Mouse (Mus musculus): ENCODE results near the gene Gtdc1.
"Not testable (repeated sequence)": the region's sequence is repeated elsewhere in the genome, so short reads cannot be mapped to it uniquely, and the experiment has no call there.

Gene Gtdc1

DNA sequence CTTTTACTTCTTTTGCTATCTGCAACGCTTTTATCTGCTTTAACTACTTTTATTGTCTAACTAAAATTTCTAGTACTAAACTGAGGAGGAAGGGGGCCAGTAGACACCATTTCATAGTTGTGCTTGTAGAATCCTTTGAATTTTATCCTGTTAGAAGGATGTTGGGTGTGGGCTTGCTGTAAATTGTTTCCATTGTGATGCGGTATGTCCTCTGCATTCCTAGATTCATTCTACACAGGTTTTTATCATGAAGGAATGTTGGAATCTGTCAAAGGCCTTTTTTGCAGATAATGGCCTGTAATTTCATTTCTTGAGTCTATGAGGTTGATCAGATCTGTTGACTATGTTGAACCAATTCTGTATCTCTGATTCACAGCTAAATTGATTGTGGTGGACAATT, 146.5 kb downstream of the Gtdc1 start:
- no peak for DNase-seq (ENCODE audit: low spot score in 2 of 2)

DNA sequence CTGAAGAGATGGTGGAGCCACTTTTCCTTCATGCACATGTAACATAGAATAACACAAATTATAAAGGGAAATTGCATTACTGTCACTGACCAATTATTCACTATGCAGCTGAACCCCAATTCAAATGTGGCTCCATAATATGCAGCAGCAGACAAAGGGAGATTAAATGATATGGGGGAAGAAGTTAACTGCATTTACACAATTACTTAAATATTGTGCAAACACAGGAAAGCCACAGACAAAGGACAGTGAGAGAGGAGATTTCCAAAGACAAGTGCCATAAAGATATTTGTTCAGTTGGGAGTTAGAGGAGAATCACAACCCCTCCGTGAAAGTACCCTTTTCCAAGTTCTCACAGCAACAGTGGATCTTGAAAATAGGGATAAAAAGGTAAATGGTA, 163.6 kb downstream of the Gtdc1 start:
- no peak for DNase-seq (ENCODE audit: low spot score in 2 of 2)

DNA sequence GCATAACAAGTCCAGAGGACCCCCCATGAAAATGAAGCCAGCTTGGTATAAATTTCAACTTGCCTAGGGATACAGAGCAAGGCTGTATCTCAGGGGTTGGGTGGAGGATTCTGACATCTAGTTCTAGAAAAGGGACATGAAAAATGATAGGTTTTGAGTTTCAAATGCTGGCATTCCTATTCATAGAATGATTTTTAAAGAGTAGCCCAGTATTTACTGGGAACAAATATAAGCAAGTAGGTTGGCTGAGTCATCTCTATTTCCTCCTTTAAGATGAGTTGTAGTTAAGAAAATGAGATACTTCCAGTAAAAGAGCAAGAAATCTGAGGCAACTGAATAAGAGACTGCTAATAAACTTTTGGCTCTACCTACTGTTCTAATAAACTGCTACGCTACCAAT, 190.8 kb downstream of the Gtdc1 start:
- no peak for DNase-seq (ENCODE audit: low spot score in 2 of 2)

DNA sequence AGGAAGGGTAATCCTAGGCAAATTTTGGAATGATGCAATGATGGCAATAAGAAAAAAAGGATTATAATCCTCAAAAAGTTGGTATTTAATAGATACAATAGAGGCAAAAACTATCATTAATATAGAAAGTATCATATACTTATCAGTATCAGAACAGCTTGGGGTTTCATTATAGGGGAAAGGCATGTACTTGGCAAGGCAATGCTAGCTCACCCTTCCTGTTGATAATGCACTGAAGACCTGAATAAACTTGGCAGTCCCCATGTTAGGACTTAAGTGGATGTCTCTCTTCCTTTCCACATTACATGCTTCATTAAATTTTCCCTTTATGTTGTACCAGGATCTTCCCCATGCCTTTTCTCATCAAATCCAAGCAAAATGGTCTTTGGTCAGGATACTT, 206.0 kb downstream of the Gtdc1 start:
- DNase-seq (ENCODE audit: low spot score in 2 of 2): no peak

DNA sequence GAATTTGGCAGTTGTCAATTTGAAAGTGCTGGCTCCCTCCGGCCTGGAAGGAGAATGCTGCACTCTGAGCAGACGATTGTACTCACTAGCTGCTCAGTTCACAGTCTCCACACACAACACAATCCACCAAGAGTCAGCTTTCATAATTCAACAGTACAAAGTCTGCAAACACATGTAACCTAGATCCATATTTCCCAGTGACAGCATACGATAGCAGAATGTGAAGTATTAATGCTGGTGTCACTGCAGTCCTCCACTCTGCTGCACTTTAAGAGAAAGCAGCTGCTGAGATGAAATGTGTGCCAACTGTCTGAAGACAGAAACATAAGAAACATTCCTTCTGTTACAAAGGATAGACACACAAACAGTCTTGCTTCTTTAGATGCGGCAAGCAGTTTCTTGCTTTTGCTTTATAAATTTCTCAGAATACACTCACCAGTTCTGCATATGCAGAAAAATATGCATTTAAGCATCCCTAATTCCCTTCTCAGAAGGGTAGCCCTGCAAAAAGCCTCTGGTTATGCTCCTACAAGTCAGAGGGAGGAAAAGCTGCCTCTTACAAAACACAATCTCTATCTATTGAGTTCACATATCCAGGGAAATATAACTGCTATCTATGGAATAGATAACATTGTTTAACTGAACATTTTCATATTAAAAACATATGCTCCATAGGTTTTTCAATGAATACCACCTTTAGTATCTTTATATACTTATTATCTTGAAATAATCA, 221.4 kb downstream of the Gtdc1 start:
- DNase-seq (ENCODE audit: low spot score in 2 of 2): no peak

DNA sequence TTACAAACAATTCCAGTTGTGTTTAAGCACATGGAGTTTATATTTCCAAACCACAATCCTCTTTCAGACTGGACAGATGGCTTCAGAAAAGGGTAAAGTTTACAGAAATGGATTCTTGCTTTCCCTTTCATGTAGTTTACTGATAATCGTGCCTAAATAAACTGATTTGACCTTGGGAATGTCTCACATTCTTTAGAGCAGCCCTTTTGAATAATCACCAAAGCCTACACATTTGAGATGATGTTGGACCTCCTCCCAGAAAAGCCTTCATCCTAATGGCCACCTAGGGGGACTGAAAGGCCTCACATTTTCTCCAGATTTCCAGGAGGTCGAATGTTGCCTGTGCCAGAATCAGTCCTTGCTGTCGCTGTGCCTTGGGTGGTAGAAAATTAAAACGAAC, 227.2 kb downstream of the Gtdc1 start:
- DNase-seq (ENCODE audit: low spot score in 2 of 2): no peak

DNA sequence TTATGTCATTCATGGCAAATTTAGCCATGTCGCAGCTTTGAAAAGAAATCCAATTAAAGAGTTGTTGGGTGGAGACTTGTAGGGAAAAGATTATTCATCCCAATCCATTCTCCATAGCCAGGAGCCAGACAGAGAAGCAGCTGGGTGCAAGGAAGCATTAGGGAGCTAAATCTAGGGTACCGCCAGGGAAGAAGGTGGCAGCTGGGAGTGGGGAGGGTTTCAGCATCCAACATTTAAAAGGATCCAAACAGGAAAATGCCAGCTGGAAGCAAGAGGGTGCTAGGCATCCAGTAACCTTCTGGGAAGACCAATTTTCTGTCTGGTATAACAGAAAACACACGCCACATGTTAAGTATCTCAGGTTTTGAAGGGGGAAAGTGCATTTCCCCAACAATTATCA, 231.0 kb downstream of the Gtdc1 start:
- no peak for DNase-seq (ENCODE audit: low spot score in 2 of 2)

DNA sequence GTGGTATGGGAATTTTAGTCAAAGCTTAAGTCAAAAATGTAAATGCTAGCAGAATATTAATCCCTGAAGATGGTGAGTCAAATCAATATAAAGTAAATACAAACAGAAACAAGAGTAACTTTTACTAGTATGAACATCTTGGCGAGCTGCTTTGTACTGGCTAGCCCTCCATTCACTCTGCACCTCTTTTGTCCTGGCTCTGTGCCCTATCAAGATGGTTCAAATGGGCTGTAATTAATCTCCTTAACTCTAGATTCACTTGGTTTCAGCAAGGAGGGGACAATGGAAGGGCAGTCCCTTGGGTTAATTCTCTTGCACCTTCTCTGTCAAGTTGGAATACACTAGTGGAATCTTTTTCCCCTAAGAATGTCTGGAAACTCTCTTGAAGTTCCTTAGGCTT, 233.6 kb downstream of the Gtdc1 start:
- no peak for DNase-seq (ENCODE audit: low spot score in 2 of 2)

DNA sequence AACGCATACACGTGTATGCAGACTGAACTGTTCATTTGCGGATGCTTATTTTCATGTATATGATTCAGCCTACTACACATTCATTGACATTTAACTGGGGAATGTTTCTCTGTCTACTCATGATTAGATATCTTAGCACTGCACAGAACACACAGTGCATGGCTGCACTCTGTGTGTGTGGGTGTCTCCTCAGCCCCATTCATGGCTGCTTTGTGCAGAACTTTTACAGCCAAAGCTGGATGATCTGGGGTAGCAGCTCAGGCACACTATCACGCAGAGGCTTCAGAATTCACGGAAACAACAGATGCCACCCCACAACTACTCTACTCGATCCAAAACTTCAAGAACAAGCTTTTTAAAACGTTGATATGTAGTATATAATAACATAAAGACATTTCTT, 263.4 kb downstream of the Gtdc1 start:
- DNase-seq (ENCODE audit: low spot score in 2 of 2): no peak

DNA sequence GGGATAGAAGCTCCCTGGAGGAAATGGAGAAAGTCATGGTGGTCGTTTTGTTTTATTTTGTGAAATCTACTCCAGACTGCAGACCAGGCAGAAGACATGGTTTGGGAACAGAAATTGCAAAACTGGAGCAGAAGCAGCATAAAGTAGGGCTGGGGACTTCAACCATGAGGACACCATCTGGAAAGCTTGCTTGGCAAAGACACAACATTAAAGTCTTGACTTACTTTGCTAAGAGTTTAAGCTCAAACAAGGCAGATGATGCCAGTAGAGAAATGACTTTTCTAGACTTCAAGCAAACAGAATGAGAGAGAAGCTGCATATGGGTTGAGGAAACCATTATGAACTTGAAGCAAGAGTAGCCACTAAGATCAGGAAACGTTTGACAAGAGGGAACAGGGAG, 267.6 kb downstream of the Gtdc1 start:
- no peak for DNase-seq (ENCODE audit: low spot score in 2 of 2)

DNA sequence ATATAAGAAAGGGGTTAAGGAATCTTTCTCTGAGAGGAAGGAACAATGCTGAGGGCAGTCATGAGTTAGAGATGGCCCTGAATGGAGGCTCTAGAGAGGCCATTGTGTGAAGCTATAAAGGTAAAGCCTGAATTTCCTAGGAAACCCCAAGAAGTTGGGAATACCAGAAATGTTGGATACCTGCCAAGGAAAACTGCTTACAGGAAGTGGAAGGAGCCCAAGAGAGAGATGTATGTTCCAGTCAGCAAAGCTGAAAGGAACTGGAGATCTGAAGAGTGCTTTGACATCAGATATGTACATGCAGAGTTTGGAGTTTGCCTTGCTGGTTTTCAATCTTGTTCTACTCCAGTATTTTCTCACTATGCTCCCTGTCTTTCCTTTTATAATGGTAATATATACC, 268.4 kb downstream of the Gtdc1 start:
- DNase-seq (ENCODE audit: low spot score in 2 of 2): no peak

DNA sequence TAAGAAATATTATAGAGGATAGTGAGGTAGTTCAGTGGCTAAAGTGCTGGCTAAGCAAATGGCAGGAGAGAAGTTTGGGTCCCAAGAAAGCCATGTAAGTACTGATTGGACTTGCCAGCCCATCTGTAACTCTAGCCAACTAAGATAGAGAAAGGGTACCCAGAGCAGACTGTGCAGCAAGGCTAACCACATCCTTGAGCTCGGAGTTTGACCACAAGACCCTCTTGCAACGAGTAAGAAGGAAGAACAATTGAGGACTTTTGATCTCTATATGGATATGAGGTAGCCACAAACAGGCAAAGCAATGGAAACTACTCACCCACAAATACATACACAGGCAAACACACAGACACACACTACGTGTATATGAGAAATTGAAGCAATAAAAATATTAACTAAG, 278.9 kb downstream of the Gtdc1 start:
- no peak for DNase-seq (ENCODE audit: low spot score in 2 of 2)

DNA sequence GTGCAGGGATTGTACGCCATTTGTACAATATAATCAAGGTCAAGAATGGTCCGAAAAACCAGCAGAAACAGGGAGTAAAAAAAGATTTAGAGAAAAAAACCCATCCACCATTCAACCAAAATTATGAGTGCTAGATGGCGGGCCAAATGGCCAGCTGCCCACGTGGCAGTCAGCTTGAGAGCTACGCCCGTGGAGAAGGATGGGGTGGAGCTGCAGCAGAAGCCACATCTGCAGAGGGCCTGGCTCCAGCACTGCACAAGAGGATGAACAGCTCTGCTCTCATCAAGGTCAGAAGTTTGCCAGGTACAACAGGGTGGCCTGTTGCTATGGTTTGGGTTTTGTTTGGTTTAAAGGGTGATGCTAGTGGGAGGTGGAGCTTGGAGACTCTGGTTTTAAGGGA, 281.1 kb downstream of the Gtdc1 start:
- DNase-seq (ENCODE audit: low spot score in 2 of 2): no peak

DNA sequence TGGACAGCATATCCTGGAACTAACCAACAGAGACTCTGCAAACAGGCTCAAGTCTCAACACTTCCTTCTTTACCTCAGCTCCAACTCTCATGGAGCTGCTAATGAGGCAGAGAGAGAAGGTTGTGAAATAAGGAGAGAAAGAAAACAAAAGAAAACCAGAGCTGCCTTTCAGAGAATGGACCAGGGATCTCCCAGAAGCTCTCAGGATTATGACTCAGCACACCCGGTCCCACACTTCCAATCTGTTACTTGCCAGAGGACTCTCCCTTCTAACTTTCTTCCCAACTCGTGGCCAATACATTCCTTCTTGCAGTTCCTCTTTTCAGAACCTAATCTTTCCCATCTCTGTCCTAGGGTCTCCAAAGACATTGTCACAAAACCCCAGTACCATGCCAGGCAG, 288.1 kb downstream of the Gtdc1 start:
- no peak for DNase-seq (ENCODE audit: low spot score in 2 of 2)

DNA sequence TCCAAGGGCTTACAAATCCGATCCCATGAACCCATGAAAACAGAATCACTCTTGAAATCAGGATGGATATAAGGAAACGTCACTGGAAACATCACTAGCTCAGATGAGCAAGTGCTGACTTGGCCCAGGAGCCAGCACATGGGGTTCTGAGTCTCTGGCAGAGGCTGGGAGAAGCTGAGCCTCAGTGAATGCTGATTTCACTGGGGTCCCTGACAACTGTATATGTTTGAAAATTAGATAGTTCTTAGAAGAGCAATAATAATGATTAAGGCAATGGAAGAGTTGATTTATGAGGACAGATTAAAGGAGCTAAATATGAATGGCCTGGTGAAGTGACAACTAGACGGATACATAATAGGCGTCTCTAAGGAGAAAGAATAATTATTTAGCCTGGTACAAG, 289.3 kb downstream of the Gtdc1 start:
- no peak for DNase-seq (ENCODE audit: low spot score in 2 of 2)

DNA sequence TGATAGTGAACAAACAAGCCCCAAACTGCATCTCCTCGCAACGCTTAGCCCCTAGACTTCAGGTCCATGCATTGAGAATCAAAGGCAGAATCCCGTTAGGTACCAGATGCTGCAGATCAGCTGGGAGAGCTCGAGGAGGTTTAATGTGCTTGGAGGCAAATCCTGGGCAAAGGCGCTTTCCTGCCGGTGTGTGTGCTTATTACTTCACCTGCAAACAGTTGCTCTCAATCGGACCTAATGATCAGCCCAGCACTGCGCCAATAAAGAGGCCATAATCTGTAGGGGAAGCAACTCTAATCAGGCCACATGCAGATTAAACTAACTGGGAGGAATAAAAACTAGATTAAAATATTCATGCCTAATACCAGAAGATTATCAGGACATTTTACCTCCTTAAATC, 293.5 kb downstream of the Gtdc1 start:
- no peak for DNase-seq (ENCODE audit: low spot score in 2 of 2)

DNA sequence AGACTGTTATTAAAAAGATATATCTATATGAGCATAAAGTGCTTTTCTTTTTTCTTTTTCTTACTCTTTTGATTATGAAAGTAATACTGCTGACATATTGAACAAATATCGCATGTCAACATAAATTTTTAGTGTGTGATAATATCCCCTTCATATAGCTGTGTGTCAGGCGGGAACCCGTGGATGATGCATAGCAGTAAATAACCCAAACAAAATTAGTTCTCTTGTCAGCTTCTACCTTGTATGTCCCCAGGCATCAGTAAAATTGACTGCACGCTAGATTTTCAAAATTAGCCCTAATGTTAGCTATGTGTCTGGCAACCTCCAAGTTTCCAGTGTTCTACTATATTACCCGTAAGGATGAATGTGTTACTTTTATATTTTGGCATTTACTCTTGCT, 294.4 kb downstream of the Gtdc1 start:
- no peak for DNase-seq (ENCODE audit: low spot score in 2 of 2)

DNA sequence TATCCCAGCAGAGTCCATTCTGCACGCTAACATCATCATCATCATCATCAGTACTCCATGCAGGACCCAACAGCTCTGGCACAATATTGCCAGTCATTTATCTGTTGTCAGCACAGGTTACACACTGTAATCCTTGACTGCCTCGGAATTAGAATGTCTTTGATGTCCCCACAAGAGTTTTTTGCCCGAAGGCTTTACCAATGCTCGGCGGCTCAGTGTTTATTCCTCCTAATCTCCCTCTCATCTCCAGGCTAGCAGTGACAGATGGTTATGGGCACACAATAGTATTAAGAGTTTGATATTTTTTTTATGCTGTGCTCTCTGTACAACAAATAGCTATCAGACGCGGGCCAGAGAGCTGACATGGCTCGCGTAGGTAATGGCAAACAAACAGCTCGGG, 294.9 kb downstream of the Gtdc1 start:
- DNase-seq (ENCODE audit: low spot score in 2 of 2): no peak

DNA sequence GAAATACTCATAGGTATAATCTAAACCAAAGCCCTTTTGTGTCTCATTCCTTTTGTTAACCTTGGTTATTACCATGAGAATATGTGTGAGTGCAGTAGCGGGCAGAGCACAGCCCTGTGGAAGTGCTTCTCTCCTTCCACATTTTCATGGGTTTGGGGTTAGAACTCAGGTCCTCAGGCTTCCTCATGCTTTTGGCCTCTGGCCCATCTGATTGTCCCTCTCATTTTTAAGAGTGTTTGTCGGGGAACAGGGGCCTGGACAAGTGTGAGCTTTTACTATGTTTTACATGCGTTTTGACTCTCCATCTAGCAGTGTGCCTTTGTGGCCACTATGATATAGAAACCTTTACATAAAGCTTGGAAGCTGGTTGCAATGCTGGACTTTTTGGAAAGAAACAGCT, 296.4 kb downstream of the Gtdc1 start:
- no peak for DNase-seq (ENCODE audit: low spot score in 2 of 2)

DNA sequence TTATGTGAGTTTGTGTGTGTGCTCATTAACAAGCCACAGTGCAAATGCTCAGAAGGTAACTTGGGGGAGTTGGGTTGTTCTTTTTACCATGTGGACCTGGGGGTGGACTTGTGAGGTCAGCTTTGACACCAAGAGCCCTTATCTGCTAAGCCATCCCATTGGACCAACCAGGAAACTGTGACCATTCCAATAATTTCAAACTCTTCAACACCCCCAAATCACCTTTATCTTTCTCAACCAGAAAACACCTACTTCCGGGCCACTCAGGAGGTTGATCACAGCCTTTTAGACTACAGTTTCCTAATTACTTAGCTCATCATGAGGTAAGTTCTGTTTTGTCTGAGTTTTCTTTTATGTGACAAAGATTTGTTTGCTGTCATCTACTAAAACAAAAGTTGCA, 298.7 kb downstream of the Gtdc1 start:
- DNase-seq (ENCODE audit: low spot score in 2 of 2): no peak

DNA sequence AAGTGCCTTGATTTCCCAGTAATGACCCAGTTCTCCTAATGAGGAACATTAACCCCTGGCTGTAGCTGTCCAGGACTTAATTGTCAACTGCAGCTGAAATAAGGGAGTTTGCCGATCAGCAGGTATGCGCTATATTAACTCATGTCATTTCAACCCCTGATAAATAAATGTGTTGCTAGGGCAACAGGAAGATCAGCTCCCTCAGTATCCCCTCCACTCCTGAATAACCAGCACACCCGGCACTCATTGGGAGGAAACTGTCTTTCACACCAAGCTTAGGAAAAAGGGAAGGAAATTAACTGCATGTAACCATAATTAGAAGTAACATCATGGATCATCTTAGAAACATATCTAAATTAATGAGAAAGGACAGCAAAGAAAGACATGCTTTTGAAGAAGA, 302.3 kb downstream of the Gtdc1 start:
- no peak for DNase-seq (ENCODE audit: low spot score in 2 of 2)

DNA sequence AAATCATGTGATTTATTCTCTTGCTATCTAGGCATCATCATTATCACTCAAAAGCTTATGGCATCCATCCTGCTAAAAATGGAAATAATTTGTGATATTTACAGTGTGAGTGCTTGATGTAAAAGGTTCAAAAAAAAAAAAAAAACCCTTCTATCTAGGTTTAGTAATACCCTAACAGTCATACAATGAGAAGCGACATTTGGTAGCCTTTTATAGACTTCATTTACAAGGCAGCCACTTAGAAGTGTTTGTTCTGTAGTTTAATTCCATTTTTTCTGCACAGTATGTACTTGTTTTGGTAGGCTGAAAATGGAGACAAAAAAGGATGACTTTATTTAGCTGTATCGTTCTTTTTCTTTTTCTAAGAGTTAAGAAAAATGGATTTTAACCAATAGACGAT, 305.0 kb downstream of the Gtdc1 start:
- DNase-seq (ENCODE audit: low spot score in 2 of 2): no peak

DNA sequence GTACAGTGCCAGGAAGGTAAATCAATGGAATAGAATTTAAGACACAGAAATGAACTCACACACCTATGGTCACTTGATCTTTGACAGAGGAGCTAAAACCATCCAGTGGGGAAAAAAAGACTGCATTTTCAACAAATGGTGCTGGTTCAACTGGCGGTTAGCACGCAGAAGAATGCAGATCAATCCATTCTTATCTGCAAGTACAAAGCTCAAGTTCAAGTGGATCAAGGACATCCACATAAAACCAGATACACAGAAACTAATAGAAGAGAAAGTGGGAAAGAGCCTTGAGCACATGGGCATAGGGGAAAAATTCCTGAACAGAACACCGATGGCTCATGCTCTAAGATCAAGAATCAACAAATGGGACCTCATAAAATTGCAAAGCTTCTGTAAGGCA, 327.8 kb downstream of the Gtdc1 start:
- not testable (repeated sequence) for DNase-seq (ENCODE audit: low spot score in 2 of 2)

DNA sequence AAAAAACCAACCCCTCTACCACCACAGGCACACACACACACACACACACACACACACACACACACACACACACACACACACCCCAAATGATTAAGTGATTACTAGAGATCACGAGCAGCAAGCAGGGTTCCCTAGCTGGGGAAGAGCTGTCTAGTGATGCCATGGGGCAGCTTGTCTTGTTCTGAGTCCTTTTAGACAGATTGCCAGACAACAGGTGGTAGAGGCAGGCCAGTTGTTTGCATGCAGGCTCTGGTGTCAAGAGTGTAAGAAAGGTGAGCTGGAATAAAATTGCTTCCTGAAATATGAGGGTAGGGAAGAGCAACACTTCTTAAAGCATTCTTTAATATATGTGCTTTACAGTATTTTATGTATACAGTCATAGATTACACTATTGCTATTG, 333.2 kb downstream of the Gtdc1 start:
- no peak for DNase-seq (ENCODE audit: low spot score in 2 of 2)
